Mouse (Mus musculus) naive thymus-derived CD4-positive, alpha-beta T cell, adult 5 months (primary cell): Measurements from ENCODE around the gene Rpl4. TPM values are rescaled to one million over a fixed set of nuclear protein-coding genes. Genes with fewer than 3 reads are reported as not detected.

Experiments used
- polyA plus RNA-seq: library from polyadenylated mRNA; unstranded; fragments of 100-300 nt; shearing (Covaris generic); gene quantifications from one replicate; pipeline ENCODE4 v1.2.1, GENCODE M21; 2017

Gene Rpl4
- 2,194 TPM for polyA plus RNA-seq

DNA sequence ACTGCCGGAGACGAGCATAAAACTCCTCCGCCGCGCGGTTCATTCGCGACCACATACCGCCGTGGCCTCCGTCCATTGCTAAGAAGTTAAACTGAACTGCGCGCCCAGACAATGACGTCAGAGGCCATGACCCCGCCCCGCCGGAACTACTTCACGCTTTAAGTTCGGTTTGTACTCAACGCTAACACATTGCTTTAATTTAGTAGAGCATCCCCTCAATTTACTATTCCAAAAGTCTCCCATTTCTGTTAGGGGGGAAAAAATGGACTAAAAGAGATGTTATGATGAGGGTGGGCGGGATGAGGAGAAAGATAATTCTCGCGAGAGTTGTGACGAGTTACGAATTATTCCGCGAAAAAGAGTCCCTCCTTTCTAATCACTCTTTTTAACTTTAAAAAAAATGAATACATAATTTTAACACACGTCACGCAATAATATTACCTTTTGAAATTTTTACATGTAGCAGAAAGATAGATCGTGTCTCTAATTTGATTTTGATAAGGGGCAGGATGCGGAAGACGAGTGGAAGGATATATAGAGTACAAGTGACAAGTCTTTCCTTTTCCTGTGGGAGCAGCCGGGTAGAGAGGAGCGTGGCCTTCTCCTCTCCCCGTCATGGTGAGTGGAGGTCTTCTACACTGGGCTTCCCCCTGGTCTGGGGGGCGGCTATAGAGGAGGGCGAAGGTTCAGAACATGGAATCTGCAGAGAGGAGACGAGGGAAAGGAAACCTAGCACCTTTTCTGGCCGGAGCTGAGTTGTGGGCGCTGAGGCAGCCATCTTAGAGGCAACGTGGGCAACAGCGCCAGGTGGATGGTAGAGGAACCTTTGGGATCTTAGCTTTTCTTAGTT lies at the start of gene Rpl4, which contains the start of gene Zwilch:
Gene Rpl4, plus strand, starts transcription at position 560 of the 850 bp plus-strand sequence.
Gene Zwilch, minus strand, starts transcription at position 289 of the 850 bp plus-strand sequence.

DNA sequence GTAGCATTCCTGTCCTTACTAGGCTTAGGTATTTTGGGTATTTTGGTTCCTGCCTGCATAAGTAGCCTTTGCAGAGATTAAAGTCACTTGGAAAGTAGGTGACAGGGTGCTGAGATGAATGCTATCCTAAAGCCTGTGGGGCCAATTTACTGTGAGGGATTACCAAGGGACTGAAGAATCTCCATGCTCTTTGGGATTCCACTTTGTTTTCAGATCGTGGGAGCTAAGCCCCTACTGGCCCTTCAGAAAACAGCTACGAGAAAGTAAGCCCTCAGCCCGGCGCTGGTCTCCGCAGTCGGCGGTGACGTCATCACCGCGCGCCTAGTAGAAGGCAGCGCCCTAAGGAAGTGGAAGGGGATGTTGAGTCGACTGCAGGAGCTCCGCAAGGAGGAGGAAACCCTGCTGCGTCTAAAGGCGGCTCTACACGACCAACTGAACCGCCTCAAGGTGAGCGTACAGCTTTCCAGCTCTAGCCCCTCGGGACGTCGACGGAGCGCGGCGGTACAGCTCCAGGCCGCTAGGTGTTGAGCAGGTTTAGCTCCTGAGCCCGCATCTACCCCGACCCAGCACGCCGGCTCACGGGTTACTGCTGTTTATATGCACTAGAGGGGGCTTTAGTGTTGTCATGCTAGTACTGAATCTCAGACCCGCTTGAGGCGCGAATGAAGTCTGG lies 5.9 kb downstream of the Rpl4 start, which contains the start of gene Snapc5:
Gene Snapc5, plus strand, starts transcription at position 301 of the 673 bp plus-strand sequence.

Other genes starting within 250 kb of the Rpl4 start
- not detected for gene Smad6, start 151.3 kb upstream of the Rpl4 start, polyA plus RNA-seq
- gene Lctl, start 56.2 kb upstream of the Rpl4 start, polyA plus RNA-seq, result not detected
- gene Zwilch, start 271 bp upstream of the Rpl4 start, polyA plus RNA-seq, result 3.7 TPM
- gene Snapc5, start 5.9 kb downstream of the Rpl4 start, polyA plus RNA-seq, result 40.1 TPM
- gene Uchl4, start 61.8 kb downstream of the Rpl4 start, polyA plus RNA-seq, result 7.8 TPM
- 75.9 TPM for gene Map2k1, start 80.3 kb downstream of the Rpl4 start, polyA plus RNA-seq
- gene Tipin, start 108.2 kb downstream of the Rpl4 start, polyA plus RNA-seq, result 23.3 TPM
- 16.3 TPM for gene Dis3l, start 167.9 kb downstream of the Rpl4 start, polyA plus RNA-seq
- 0.30 TPM for gene Megf11, start 212.3 kb downstream of the Rpl4 start, polyA plus RNA-seq